Mouse (Mus musculus): ENCODE results near the gene Lmna.

Lmna gene

DNA sequence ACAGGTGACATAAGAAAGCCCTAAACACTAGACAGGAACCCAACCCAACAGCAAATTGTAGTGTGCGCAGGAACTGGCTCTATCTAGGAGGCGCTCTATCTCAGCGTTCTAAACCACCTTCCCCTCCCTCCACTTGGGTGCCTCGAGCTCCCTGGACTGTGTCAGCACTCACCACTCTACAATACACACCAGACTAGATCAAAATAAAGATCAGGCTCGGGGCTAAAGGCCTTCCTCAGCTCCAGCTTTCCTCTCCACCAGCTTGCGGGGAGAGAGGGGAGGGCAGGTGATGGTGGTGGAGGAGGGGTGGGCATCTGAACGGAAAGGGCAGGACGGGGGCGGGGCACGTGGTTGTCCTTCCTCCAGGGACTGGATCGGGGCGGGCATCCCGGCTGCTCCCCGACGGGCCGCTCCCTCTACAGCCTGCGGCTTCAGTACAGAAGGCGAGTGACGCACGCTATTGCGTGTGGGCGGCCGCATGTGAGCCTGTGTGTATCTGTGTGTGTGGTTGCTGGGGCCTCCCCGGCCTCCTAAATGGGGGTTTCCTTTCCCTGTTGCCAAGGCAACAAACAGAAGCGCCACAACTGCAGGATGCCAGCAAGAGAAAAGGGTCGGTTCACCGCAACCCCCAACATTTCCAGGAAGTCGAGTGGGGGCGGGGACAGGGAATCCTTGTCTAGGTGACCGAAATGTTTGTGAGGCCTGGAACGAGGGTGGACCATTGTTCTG is at the start of gene Lmna:
Lmna (minus strand) TSS at position 265 of the 729 bp plus-strand sequence.
- POLR2A ChIA-PET: interaction anchor here (0.6 to 30.0 kb wide), 74 partner anchors 7 to 908 kb away, joined by 3 to 624 read pairs (median 4); partner anchors contain the start of genes Ssr2 (in 3 of the 4), Slc25a44 (in 2 of the 4), Smg5 (in 2 of the 4) and Tmem79 (in 2 of the 4)

DNA sequence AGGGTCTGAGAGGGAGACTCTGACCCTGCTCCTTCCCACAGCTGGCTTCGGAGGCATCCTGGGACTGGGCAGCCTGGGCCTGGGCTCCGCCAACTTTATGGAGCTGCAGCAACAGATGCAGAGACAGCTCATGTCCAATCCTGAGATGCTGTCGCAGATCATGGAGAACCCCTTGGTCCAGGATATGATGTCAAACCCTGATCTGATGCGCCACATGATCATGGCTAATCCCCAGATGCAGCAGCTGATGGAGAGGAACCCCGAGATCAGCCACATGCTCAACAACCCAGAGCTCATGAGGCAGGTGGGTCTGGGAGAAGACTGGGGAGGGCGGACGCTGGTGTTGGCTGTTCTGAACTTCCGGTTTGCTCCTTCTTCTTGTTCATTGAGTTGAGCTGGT is 46.9 kb upstream of the Lmna start:
- CTCF ChIA-PET: interaction anchor here in 1 of 4 experiments (0.6 to 1.2 kb wide), 2 partner anchors 53 to 587 kb away, joined by 3 to 9 read pairs; no protein-coding TSS in a partner anchor
- POLR2A ChIA-PET: interaction anchor here (0.5 to 69.6 kb wide), 17 partner anchors 2 to 208 kb away, joined by 3 to 2954 read pairs (median 3); partner anchors contain the start of genes Ssr2 (in 3 of the 4), Lamtor2 (in 1 of the 4), Mex3a (in 1 of the 4) and Rab25 (in 1 of the 4)

More for the DNA sequence above, at the start of gene Lmna:
- CTCF ChIA-PET: interaction anchor here (0.6 to 1.5 kb wide), 35 partner anchors 10 to 226 kb away, joined by 3 to 21 read pairs (median 4); partner anchors contain the start of genes Bglap2 (in 1 of the 4), Cct3 (in 1 of the 4), Lamtor2 (in 1 of the 4) and Rab25 (in 1 of the 4)

DNA sequence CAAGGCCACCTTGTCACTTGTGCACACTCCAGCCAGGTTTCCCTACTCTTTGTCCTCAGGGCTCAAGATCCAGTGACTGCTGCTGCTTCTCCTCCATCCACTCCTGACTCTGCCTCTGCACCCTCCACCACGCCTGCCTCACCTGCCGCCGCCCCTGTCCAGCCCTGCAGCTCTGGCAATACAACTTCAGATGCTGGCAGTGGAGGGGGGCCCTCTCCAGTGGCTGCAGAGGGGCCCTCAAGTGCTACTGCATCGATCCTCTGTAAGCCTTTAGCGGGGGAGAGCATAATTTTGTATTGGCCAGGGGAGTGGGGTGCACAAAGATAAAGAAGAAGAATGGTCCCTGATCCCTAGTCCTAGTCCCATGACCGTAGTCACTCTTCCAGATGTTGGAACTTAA is 46.0 kb upstream of the Lmna start:
- POLR2A ChIA-PET: interaction anchor here (0.6 to 69.6 kb wide), 20 partner anchors 1 to 162 kb away, joined by 3 to 2954 read pairs (median 4); partner anchors contain the start of genes Mex3a (in 3 of the 4), Ssr2 (in 3 of the 4), Lamtor2 (in 1 of the 4) and Rab25 (in 1 of the 4)
- CTCF ChIA-PET: no interaction called here

DNA sequence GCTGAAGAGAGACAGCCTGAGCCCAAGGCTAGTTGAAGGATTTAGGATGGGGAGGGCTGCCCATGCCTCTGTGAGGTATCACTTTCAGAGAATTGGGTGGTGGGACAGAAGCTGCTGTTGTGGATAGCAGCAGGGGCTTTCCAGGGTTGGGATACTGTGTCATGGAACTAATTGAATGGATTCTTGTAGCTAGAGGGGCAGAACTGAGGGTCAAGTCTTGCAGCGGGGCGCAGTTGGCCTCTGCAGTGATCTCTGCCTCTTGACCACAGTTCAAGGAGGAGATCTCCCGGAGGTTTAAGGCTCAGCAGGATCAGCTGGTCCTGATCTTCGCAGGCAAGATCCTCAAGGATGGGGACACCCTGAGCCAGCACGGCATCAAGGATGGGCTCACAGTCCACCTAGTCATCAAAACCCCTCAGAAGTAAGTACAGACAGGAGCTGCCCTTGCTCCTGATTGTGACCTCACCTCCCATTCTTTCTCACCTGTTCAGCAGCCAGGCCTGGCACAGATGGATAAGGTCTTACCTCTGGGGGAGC is 45.4 kb upstream of the Lmna start:
- POLR2A ChIA-PET: interaction anchor here (0.6 to 69.6 kb wide), 32 partner anchors 1 to 258 kb away, joined by 3 to 2954 read pairs (median 5); partner anchors contain the start of genes Ssr2 (in 4 of the 4), Mex3a (in 3 of the 4), Smg5 (in 2 of the 4) and Tmem79 (in 2 of the 4)
- CTCF ChIA-PET: interaction anchor here in 3 of 4 experiments (0.6 to 1.9 kb wide), 8 partner anchors 11 to 258 kb away, joined by 3 to 7 read pairs (median 4); partner anchors contain the start of genes Cct3 (in 1 of the 3), Ssr2 (in 1 of the 3) and Tsacc (in 1 of the 3)

DNA sequence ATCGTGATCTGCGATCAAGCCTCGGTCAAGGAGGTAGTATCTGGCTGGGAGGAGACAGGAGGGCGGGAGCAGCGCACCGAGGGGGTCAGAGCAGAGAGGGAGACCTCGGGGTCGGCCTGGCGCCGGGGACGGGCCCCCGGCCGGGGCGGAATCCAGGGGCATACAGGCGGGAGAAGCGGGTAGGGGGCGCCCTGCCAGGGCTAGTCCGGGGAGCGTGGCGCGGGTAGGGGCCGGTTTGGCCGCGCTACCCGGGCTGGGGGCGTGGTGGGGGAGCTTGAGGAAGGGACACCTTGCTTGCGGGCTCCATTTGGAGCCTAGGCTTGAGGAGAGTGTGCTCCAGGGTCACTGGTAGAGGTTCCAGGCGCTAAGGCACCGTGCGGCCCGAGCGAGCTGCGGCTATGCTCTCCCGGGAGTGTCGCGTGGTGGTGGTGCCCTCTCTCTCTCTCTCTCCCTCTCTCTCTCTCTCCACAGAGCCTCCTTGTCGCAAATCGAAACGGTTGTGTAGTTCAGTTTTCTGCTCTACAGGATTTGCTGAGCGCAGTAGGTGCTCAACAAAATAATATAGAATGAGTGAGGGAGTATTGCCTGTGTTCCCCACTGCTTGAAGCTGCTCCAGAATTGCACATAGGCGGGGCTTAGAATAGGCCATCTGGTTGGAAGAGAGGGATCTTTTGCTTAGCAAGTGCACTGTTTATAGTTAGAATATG is 44.3 kb upstream of the Lmna start:
- CTCF ChIA-PET: interaction anchor here in 3 of 4 experiments (0.6 to 2.5 kb wide), 21 partner anchors 9 to 158 kb away, joined by 3 to 12 read pairs (median 5); partner anchors contain the start of genes Mex3a (in 1 of the 3) and Ssr2 (in 1 of the 3)
- POLR2A ChIA-PET: interaction anchor here (0.6 to 69.6 kb wide), 58 partner anchors 1 to 966 kb away, joined by 3 to 2954 read pairs (median 4); partner anchors contain the start of genes Mex3a (in 4 of the 4), Ssr2 (in 4 of the 4), Cct3 (in 2 of the 4) and Pmf1 (in 2 of the 4)

DNA sequence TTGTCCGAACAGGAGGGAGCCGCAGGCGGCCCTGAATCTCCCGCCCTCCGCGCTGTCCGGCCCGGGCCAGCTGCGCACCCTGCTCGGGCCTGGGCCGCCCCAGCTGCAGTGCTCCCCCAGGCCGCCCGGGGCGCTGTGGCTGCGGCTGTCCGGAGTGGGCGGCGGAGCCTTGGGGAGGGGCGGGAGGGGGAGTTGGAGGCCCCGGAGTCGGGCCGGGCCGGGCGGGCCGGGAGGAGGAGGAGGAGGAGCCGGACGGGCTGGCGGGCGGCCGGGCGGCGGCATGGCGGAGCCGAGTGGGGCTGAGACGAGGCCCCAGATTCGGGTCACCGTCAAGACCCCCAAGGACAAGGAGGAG is 43.7 kb upstream of the Lmna start, which contains the start of gene Ubqln4:
Ubqln4 (plus strand) TSS at position 234 of the 355 bp plus-strand sequence.
- ChIA-PET POLR2A (interaction anchor here (0.7 to 69.6 kb wide), 41 partner anchors 1 to 470 kb away, joined by 3 to 2954 read pairs (median 5); partner anchors contain the start of genes Mex3a (in 4 of the 4), Ssr2 (in 4 of the 4), Cct3 (in 1 of the 4) and Lamtor2 (in 1 of the 4)), CTCF (interaction anchor here in 3 of 4 experiments (0.6 to 2.5 kb wide), 24 partner anchors 9 to 146 kb away, joined by 3 to 12 read pairs (median 5); no protein-coding TSS in a partner anchor)

DNA sequence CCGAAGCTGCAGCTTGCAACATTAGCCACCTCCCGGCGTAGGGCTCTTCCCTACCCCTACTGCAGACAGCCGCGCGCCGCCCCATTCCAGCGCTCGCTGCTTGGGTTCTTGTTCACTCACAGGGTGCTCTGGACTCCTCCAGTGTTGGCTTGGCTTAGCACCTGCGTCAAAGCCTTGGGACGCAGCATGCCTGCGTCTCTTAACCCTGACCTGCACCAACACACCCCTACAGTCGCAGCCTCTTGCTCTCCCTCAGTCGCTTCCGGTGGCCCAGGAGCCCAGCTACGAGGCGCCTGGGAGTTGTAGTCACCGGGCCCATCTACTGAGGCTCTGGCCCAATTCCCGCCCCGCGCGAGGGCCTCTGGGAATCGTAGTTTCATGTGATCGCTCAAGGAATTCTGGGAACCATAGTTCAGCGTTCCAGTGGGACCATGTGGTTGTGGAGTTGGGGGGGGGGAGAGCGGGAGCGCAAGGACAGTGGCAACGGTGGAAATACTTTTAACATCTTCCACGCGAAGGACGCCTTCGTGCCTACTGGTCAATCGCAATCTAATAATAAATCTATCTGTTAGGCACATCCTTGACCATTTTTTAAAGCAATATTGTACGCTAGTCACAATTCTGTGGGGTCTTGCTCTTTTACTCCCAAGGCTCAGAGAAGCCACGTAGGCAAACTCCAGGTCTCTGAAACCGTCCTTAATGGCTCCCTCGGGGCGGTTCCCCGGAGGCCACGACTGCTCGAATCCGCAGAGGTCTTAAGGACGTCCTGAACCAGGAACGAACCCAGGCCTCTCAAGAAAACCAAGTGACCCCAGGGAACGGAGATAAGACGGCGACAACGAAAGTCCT is 43.1 kb upstream of the Lmna start, which contains the start of gene Lamtor2:
Lamtor2 (minus strand) TSS at position 399 of the 849 bp plus-strand sequence.
- CTCF ChIA-PET: interaction anchor here (0.6 to 2.5 kb wide), 26 partner anchors 8 to 1529 kb away, joined by 3 to 12 read pairs (median 4); partner anchors contain the start of gene Lmna (in 1 of the 4)
- POLR2A ChIA-PET: interaction anchor here (0.5 to 69.6 kb wide), 91 partner anchors 2 to 904 kb away, joined by 3 to 2954 read pairs (median 5); partner anchors contain the start of genes Mex3a (in 4 of the 4), Ssr2 (in 4 of the 4), Pmf1 (in 3 of the 4) and Smg5 (in 2 of the 4)

DNA sequence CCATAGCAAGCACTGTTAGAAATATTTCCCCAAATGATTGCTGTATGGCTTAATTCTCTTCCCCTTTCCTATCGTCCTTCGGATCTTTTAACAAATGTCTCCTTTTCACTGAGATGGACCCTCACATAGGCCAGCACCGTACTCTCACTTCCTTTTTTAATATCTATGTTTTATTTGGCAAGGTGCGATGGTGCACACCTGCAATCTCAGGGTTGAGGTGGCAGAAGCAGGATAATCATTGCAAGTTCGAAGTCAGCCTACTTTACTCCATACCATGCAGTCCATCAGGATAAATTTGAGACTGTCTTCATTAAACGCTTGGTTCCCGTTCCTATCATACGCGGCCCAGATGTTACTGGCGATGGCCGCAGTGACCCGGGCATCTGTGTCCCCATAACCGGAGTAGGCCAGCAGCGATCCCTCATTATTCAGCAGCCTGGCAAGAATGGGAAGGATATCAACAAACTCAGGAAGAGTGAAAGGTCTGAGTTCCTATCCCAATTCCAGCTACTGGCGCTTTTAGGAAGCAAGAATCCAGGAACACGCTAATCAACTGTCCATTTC is 42.4 kb upstream of the Lmna start:
- ChIA-PET POLR2A (interaction anchor here (0.5 to 69.6 kb wide), 82 partner anchors 2 to 905 kb away, joined by 3 to 2954 read pairs (median 5); partner anchors contain the start of genes Mex3a (in 3 of the 4), Pmf1 (in 3 of the 4), Ssr2 (in 3 of the 4) and Smg5 (in 2 of the 4)), CTCF (interaction anchor here (0.6 to 2.5 kb wide), 18 partner anchors 8 to 1530 kb away, joined by 3 to 9 read pairs (median 4); partner anchors contain the start of gene Lmna (in 1 of the 4))

DNA sequence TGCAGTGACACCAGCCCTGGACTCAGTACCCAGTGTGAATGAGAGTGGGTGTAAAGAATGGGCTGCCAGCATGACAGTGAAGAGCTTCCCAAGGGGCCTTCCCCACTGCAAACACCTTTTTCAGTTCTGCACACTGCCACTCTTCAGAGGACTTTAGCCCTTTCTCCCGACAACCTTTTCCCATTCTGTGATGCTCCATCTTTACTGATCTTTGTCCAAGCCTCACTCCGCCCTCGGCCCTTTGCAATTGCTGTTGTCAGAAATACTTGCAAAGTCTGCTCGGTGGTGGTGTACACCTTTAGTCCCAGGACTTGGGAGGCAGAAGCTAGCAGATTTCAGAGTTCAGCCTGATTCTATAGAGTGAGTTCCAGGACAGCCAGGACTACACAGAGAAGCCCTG is 41.8 kb upstream of the Lmna start:
- CTCF ChIA-PET: no interaction called here
- POLR2A ChIA-PET: interaction anchor here in 3 of 4 experiments (0.7 to 69.6 kb wide), 8 partner anchors 3 to 67 kb away, joined by 3 to 2954 read pairs (median 34); partner anchors contain the start of genes Mex3a (in 2 of the 3), Ssr2 (in 2 of the 3), Lamtor2 (in 1 of the 3) and Rab25 (in 1 of the 3)

DNA sequence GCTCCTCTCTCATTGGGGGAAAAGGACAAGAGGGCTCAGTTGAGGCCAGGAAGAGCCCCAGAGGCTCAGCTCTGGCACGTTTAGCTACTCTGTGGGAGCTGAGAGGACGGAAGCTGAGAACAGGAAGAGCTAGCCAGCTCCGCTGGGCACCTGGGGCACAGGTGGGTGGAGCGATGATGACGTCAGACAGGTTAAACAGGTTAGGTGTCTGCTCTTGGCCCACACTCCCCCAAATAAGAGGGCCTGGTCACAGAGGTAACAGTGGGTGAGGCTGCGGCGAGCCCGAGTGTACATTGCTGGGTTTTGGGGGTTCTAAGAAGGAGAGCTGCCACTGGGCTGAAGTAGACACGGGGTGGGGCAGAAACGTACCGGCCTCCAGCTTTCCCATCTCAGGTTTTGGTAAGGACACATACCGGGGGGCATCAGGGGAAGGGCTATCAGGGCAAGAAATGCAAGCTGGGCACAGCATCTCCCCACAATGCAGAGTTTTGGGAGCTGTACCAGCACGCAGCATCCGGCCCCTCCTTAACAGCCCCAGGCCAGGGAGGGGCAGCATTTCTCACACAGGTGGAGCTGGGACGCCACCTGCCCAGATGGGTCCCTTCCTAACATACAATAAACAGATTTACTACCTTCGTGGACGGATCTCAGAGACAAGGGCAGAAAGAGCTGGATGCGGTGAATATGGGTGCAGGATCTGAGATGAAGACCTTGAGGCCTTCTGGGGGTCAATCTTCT is 38.6 kb upstream of the Lmna start, which contains the start of gene Rab25:
Rab25 (minus strand) TSS at position 121 of the 738 bp plus-strand sequence.
- ChIA-PET POLR2A (interaction anchor here (0.6 to 69.6 kb wide), 32 partner anchors 6 to 337 kb away, joined by 3 to 2954 read pairs (median 5); partner anchors contain the start of genes Ssr2 (in 3 of the 4), Khdc4 (in 2 of the 4), Mex3a (in 2 of the 4) and Lamtor2 (in 1 of the 4)), CTCF (interaction anchor here in 1 of 4 experiments (0.6 to 1.5 kb wide), 4 partner anchors 39 to 545 kb away, joined by 3 to 8 read pairs (median 4); partner anchors contain the start of genes Lmna and Rusc1)

DNA sequence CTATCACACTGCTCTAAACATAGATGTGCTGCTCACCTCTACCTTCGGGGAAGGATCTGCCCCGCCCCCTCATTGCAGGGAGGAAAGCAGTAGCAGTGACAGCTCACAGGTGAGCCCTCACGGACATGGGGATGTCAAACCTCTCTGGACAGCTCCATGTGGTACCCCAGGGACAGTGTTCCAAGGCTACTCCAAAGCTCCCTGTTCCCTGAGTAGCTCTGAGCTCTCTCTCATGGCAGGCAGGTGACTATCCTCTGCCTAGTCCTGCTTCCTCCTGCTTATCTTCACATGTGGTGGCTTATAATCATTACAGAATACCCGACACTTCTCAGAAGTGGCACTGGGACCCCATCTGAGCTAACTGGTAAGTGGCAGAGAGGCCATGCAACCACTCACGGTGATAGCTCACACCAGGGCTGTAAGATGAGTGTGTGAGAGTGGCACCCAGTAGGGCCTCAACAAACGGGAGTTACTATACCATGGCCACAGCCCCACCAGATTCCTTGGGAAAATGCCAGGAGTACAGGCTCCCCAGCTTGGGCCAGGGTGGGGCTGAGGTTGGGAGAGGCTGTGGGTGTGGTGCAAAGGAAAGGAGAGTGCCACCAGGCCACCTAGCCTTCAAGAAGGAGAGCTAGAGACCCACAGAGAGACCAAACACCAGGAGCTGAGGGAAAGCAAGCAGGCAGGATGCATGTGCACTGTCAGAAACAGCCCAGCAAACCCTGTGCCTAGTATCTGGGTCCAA is 37.1 kb upstream of the Lmna start:
- ChIA-PET CTCF (interaction anchor here in 2 of 4 experiments (0.5 to 2.6 kb wide), 5 partner anchors 13 to 207 kb away, joined by 3 to 21 read pairs (median 4); partner anchors contain the start of gene Lmna (in 1 of the 2)), POLR2A (interaction anchor here in 3 of 4 experiments (0.6 to 69.6 kb wide), 15 partner anchors 7 to 362 kb away, joined by 3 to 2954 read pairs (median 4); partner anchors contain the start of genes Lamtor2 (in 2 of the 3), Ssr2 (in 2 of the 3), Ubqln4 (in 2 of the 3) and Mex3a (in 1 of the 3))

DNA sequence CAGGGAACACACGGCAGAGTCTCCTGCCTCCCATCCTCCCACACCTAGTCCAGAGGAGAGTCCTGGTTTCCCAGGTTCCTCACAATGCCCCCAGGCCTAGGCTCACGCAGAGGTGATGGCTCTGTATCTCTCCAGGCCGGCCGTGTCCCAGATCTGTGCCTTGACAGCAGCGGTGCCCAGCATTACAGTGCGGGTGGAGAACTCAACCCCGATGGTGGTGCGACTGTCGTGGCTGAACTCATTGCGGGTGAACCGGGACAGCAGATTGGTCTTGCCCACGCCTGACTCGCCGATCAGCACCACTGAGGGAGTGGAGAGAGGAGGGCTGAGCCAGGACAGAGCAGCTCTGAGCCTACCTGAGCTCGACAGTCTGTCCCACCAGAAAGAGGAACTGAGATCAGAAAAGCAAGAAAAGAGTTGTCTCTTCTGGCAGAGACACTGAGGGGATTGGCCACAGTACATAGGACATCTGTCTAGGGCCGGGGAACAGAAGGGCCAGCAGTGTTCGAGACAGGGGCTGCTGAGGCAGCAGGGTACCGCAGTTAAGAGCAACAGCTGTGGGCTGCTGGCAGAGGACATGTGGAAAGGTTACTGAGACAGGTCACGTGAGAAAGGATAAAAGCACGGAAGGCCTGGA is 35.3 kb upstream of the Lmna start:
- POLR2A ChIA-PET: interaction anchor here (0.6 to 69.6 kb wide), 42 partner anchors 8 to 632 kb away, joined by 3 to 2954 read pairs (median 4); partner anchors contain the start of genes Mex3a (in 4 of the 4), Lamtor2 (in 3 of the 4), Ssr2 (in 3 of the 4) and Ubqln4 (in 3 of the 4)

DNA sequence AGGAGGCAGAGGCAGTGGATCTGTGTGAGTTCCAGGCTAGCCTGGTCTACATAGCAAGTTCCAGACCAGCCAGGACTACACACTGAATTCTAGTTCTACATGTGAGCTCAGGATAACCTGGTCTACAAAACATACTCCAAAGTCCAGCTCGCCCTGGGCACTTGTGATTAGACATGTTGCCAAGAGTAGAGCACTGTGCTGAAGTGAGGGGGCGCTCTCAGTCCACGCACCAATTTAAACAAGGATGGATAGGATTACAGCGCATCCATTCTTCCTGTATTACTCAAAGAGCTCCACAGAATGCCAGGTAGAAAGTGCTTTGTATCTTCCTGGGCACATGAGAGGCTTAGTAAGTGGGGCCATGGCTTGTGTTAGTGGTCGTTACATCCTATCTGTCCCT is 34.8 kb upstream of the Lmna start:
- CTCF ChIA-PET: interaction anchor here (0.5 to 2.6 kb wide), 71 partner anchors 8 to 1254 kb away, joined by 3 to 21 read pairs (median 4); partner anchors contain the start of genes Lamtor2 (in 4 of the 4), Ubqln4 (in 3 of the 4), Arhgef2 (in 1 of the 4) and Mex3a (in 1 of the 4)
- POLR2A ChIA-PET: interaction anchor here (0.6 to 69.6 kb wide), 42 partner anchors 8 to 633 kb away, joined by 3 to 2954 read pairs (median 4); partner anchors contain the start of genes Mex3a (in 4 of the 4), Lamtor2 (in 3 of the 4), Ssr2 (in 3 of the 4) and Ubqln4 (in 3 of the 4)

More for the DNA sequence above, 35.3 kb upstream of the Lmna start:
- CTCF ChIA-PET: interaction anchor here (0.5 to 2.6 kb wide), 65 partner anchors 8 to 1254 kb away, joined by 3 to 21 read pairs (median 4); partner anchors contain the start of genes Lamtor2 (in 3 of the 4), Ubqln4 (in 3 of the 4), Arhgef2 (in 1 of the 4) and Mex3a (in 1 of the 4)

Data from embryonic stem cell, embryonic (primary cell).